Mouse (Mus musculus) ES-Bruce4 (cell line): ENCODE data around the gene Apbb2.

Experiments used
- CTCF ChIP-seq: IDR thresholded peaks from one replicate; pipeline ENCODE4 v1.8.1; 2011; ENCODE audit warnings: low read depth, low read length
- POLR2A ChIP-seq: IDR thresholded peaks from one replicate; pipeline ENCODE4 v1.8.1; 2011; ENCODE audit warnings: low read length; ENCODE audit not compliant: insufficient read depth

- no peak for TF ChIP-seq CTCF
- no peak for TF ChIP-seq POLR2A
These were observed 91.5 kb downstream of the Apbb2 start for GRCm38 (mm10) chr5:66527090-66527489.
